Mouse (Mus musculus) forebrain, embryonic 13.5 days (tissue): ENCODE data around the gene St6galnac3. TPM values are rescaled to one million over a fixed set of nuclear protein-coding genes. Genes with fewer than 3 reads are reported as not detected.
A peak's percentile ranks its signal among the peaks of the same experiment; 100 is the strongest.

Experiments used
- ATAC-seq: fragments of 200-750 bp; cut with Nextera tagmentation; 2 replicates; pipeline ENCODE4 v1.8.0; 2017
- H3K27ac ChIP-seq: fragments of 300-500 bp; sonication (generic); 2 replicates; pipeline ENCODE4 v1.5.1; 2015; ENCODE audit warnings: inconsistent platforms, mild to moderate bottlenecking, moderate library complexity
- H3K27me3 ChIP-seq: fragments of 300-500 bp; sonication (generic); 2 replicates; pipeline ENCODE4 v1.6.1; 2015; ENCODE audit warnings: mild to moderate bottlenecking, inconsistent platforms
- H3K36me3 ChIP-seq: fragments of 300-500 bp; sonication (generic); 2 replicates; pipeline ENCODE4 v1.6.1; 2015; ENCODE audit warnings: mild to moderate bottlenecking, inconsistent platforms; ENCODE audit not compliant: poor library complexity, severe bottlenecking
- H3K4me1 ChIP-seq: fragments of 300-500 bp; sonication (generic); 2 replicates; pipeline ENCODE4 v1.6.1; 2015; ENCODE audit warnings: inconsistent platforms
- H3K4me2 ChIP-seq: fragments of 300-500 bp; sonication (generic); 2 replicates; pipeline ENCODE4 v1.6.1; 2015; ENCODE audit warnings: inconsistent platforms, mild to moderate bottlenecking, moderate library complexity
- H3K4me3 ChIP-seq: fragments of 300-500 bp; sonication (generic); 2 replicates; pipeline ENCODE4 v1.5.1; 2015; ENCODE audit warnings: mild to moderate bottlenecking, inconsistent platforms
- H3K9ac ChIP-seq: fragments of 300-500 bp; sonication (generic); 2 replicates; pipeline ENCODE4 v1.6.1; 2015; ENCODE audit warnings: mild to moderate bottlenecking, inconsistent platforms
- H3K9me3 ChIP-seq: fragments of 300-500 bp; sonication (generic); replicated peaks from 2 replicates; pipeline ENCODE4 v1.6.1; 2016; ENCODE audit warnings: inconsistent platforms
- WGBS: fragments of 180-500 bp; shearing (Covaris S2); methylation state at CpG from one replicate; pipeline ENCODE4 v1.1.7; 2015; 5-methylcytosine and 5-hydroxymethylcytosine counted together
- polyA plus RNA-seq: library from polyadenylated mRNA; unstranded; fragments of >200 nt; fragmentation: Nextera tagmentation; extraction: Ambion mirVana; gene quantifications from 2 replicates; pipeline ENCODE4 v1.2.1, GENCODE M21; 2015

The St6galnac3 gene
- polyA plus RNA-seq, 1 experiment from 2014 or later: 20.7 TPM

- H3K9me3 ChIP-seq: no peaks in the 10 kb centered on the region
- H3K4me1 ChIP-seq: peaks cover 7% of the 10 kb centered on the region; the same call in 1 of the 2 replicates
- no peak overlapping the region for H3K4me2 ChIP-seq
- no peak overlapping the region for H3K9ac ChIP-seq
- WGBS: 91% methylated on average over 11 of the region's 11 CpGs
- no peak for ATAC-seq
- no peaks in the 10 kb centered on the region for H3K27me3 ChIP-seq
- H3K4me3 ChIP-seq: no peak overlapping the region
- H3K36me3 ChIP-seq: no peaks in the 10 kb centered on the region
- H3K27ac ChIP-seq: no peak overlapping the region
Measured at GRCm38 (mm10) chr3:153472583-153473471, 252.1 kb downstream of the St6galnac3 start.

DNA sequence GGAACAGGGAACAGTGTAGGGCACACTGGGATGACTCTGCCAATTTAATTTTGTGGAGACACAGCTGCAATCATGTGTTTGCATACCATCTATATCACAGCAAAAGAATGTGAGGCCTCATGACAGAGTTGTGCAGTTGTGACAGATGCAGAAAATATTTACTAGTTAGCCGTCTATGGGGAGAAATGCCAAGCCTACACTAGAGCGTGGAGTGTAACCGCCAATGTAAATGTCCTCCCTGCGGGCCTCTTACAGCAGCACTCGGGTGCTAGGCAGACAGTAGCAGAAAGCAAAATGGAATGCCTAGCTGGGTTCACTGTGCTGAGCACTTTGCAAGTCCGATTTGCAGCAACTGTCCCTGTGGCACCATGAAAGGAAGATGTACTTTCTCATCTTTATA, 261.1 kb downstream of the St6galnac3 start:
- Histone ChIP-seq H3K4me1 (peaks cover under 1% of the 10 kb centered on the region; the same call in 1 of the 2 replicates), H3K27me3 (no peaks in the 10 kb centered on the region), H3K36me3 (0 out of 2 replicates have a peak, but pooled peaks cover 4% of the 10 kb centered on the region), H3K4me2 (no peak overlapping the region), H3K4me3 (no peak overlapping the region), H3K9ac (no peak overlapping the region), H3K27ac (no peak overlapping the region), H3K9me3 (peaks cover 4% of the 10 kb centered on the region; the same call in 1 of the 2 replicates)
- WGBS: 90% methylated on average over 6 of the region's 6 CpGs
- ATAC-seq: no peak

- 95% methylated on average over 4 of the region's 4 CpGs for WGBS
- H3K36me3 ChIP-seq: no peaks in the 10 kb centered on the region
Measured at GRCm38 (mm10) chr3:153460173-153460572, 264.8 kb downstream of the St6galnac3 start.

DNA sequence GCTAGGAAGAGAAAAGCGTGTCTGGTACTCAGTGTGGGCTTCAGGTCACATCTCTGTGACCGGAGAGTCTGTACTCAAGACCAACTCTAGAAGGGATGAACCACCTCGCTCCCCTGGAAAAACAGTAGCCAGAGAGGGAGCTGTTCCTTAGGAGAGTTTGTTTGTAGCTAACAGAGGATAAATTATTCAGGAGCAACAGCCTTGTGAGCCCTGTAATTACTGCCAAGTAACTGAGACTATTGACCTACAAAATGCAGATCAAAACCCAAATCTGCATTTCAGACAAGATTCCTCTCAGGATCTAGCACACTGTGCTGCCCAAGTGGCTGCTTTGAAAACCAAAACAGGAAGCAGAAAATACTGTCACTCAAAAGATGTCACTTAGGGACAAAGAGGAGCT, 266.4 kb downstream of the St6galnac3 start:
- no peaks in the 10 kb centered on the region for H3K9me3 ChIP-seq
- H3K36me3 ChIP-seq: no peaks in the 10 kb centered on the region
- H3K9ac ChIP-seq: no peak overlapping the region
- no peak overlapping the region for H3K27ac ChIP-seq
- no peak overlapping the region for H3K4me3 ChIP-seq
- 0 out of 2 replicates have a peak, but pooled peaks have one; percentile 34 for ATAC-seq
- no peak overlapping the region for H3K4me2 ChIP-seq
- peaks cover 13% of the 10 kb centered on the region for H3K4me1 ChIP-seq
- no peaks in the 10 kb centered on the region for H3K27me3 ChIP-seq
- 83% methylated on average over 3 of the region's 3 CpGs for WGBS

More at GRCm38 (mm10) chr3:153460173-153460572, 264.8 kb downstream of the St6galnac3 start:
- no peak overlapping the region for H3K9ac ChIP-seq
- ATAC-seq: no peak
- no peaks in the 10 kb centered on the region for H3K27me3 ChIP-seq
- peaks cover 13% of the 10 kb centered on the region for H3K4me1 ChIP-seq
- H3K4me2 ChIP-seq: no peak overlapping the region
- no peak overlapping the region for H3K27ac ChIP-seq
- no peaks in the 10 kb centered on the region for H3K9me3 ChIP-seq
- H3K4me3 ChIP-seq: no peak overlapping the region

- Histone ChIP-seq H3K36me3 (no peaks in the 10 kb centered on the region), H3K4me3 (no peak overlapping the region), H3K9ac (no peak overlapping the region), H3K4me2 (no peak overlapping the region), H3K4me1 (peaks cover 13% of the 10 kb centered on the region), H3K27ac (no peak overlapping the region), H3K27me3 (no peaks in the 10 kb centered on the region), H3K9me3 (no peaks in the 10 kb centered on the region)
- 96% methylated on average over 4 of the region's 4 CpGs for WGBS
- no peak for ATAC-seq
Measured at GRCm38 (mm10) chr3:153457701-153458100, 267.3 kb downstream of the St6galnac3 start.

GRCm38 (mm10) chr3:153457203-153457602, 267.8 kb downstream of the St6galnac3 start:
- Histone ChIP-seq H3K27ac (no peak overlapping the region), H3K4me1 (peaks cover 13% of the 10 kb centered on the region), H3K9ac (no peak overlapping the region), H3K4me3 (no peak overlapping the region), H3K4me2 (no peak overlapping the region), H3K9me3 (no peaks in the 10 kb centered on the region), H3K27me3 (no peaks in the 10 kb centered on the region), H3K36me3 (no peaks in the 10 kb centered on the region)
- no peak for ATAC-seq
- 89% methylated on average over 2 of the region's 2 CpGs for WGBS

DNA sequence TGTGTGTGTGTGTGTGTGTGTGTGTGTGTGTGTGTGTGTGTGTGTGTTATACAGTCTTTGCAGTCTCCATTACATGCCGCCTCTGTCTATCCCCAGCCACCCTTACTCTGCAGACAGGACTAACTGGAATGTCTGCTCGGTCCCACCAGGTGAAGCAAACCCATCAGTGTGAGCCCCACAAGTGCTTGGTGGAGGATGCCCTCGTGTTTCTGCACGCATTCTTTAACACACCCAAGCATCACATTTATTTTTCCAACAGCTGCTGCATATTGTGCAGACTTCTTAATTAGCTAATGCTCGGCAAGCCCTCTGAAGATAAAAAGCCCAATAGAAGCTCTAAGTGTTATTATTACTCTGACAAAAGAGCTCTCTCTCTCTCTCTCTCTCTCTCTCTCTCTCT, 268.7 kb downstream of the St6galnac3 start:
- Histone ChIP-seq H3K36me3 (no peaks in the 10 kb centered on the region), H3K4me1 (peaks cover 13% of the 10 kb centered on the region), H3K27me3 (no peaks in the 10 kb centered on the region), H3K4me3 (no peak overlapping the region), H3K4me2 (no peak overlapping the region), H3K9me3 (no peaks in the 10 kb centered on the region), H3K9ac (no peak overlapping the region), H3K27ac (peak overlapping the region; percentile 35; the same call in 1 of the 2 replicates)
- WGBS: 46% methylated on average over 5 of the region's 5 CpGs
- ATAC-seq: peak; percentile 53

DNA sequence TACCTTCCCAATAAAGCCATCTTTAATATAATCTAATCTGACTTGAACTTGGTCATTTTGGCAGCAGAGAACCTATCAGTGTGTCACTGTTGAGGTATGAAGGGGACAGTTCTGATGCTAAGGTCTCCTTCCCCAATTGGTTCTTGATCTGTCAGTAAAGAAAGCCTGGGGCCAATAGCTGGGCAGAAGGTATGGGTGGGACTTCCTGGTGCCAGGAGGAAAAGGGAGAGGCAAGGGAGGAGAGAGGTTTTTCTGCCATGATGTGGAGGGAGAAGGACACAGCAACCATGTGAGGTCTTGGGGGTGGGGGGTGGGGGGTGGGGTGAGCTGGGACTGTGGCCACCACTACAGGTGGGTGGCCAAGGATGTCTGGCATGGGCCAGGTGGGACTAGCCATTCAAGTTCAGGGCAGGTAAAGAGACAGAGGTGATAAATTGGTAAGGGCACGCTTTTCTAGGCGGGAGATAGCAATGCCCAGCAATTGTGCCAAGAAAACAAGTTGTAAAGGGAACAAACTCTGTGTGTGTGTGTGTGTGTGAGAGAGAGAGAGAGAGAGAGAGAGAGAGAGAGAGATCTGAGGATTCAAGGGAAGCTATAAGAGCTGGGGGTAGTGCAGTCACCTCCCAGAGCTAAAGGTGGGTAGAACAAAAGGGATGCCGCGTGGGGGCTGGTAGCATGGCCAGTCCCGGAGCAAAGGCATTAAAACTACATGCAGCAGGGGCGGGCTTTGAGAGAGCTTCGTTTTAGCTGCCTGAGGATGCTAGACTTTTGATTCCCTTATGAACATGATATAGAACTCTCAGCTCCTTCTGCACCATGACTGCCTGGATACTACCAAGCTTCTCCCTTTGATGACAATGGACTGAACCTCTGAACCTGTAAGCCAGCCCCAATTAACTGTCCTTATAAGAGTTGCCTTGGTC, 271.6 kb downstream of the St6galnac3 start:
- no peak overlapping the region for H3K4me2 ChIP-seq
- WGBS: 77% methylated on average over 7 of the region's 7 CpGs
- H3K9ac ChIP-seq: no peak overlapping the region
- ATAC-seq: no peak
- no peaks in the 10 kb centered on the region for H3K27me3 ChIP-seq
- no peaks in the 10 kb centered on the region for H3K36me3 ChIP-seq
- peaks cover 13% of the 10 kb centered on the region for H3K4me1 ChIP-seq
- H3K9me3 ChIP-seq: no peaks in the 10 kb centered on the region
- no peak overlapping the region for H3K4me3 ChIP-seq
- H3K27ac ChIP-seq: no peak overlapping the region

DNA sequence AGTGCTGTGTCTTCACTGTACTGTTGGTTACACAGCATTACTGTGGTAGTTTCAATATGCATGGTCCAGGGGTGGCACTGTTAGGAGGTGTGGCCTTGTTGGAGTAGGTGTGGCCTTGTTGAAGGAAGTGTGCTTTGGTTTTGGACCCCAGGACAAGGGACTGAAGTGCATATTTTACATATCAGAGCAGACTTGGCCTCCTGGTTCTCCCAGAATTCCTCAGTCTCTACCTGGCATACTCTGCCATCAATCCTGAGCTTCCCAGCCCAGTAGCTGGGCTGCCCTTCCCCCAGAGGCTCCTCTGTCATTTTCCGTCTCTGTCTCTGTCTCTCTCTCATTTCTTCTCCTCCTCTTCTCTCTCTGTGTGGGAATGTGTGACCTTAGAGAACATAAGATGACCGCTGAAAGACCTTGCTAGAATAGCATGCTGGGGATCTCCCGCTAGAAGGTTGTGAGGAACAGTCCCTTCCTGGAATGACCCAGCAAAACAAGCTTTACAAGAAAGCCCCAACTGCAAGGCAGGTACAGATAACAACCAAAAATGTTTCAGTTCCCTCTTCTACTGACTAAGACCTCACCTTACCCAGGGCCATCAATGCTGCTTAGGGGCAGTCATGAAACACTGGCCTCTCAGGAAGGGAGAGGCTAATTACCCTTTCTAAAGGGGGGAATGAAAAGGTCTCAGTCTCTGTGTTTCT, 272.5 kb downstream of the St6galnac3 start:
- Histone ChIP-seq H3K27me3 (no peaks in the 10 kb centered on the region), H3K4me3 (no peak overlapping the region), H3K9me3 (no peaks in the 10 kb centered on the region), H3K27ac (no peak overlapping the region), H3K4me1 (peaks cover 13% of the 10 kb centered on the region), H3K4me2 (no peak overlapping the region), H3K36me3 (no peaks in the 10 kb centered on the region), H3K9ac (no peak overlapping the region)
- 97% methylated on average over 3 of the region's 3 CpGs for WGBS
- no peak for ATAC-seq

GRCm38 (mm10) chr3:153441329-153441728, 283.6 kb downstream of the St6galnac3 start:
- 0 out of 2 replicates have a peak, but pooled peaks cover 3% of the 10 kb centered on the region for H3K4me1 ChIP-seq
- H3K9me3 ChIP-seq: no peaks in the 10 kb centered on the region
- no peaks in the 10 kb centered on the region for H3K36me3 ChIP-seq
- H3K9ac ChIP-seq: no peak overlapping the region
- WGBS: 89% methylated on average over 9 of the region's 9 CpGs
- H3K4me2 ChIP-seq: no peak overlapping the region
- H3K27me3 ChIP-seq: no peaks in the 10 kb centered on the region
- H3K4me3 ChIP-seq: no peak overlapping the region
- H3K27ac ChIP-seq: no peak overlapping the region
- peak; percentile 33; the same call in 1 of the 2 replicates for ATAC-seq
